Comparison of ENCODE assay signal across 25 mouse cellular contexts in the genomic region with DNA sequence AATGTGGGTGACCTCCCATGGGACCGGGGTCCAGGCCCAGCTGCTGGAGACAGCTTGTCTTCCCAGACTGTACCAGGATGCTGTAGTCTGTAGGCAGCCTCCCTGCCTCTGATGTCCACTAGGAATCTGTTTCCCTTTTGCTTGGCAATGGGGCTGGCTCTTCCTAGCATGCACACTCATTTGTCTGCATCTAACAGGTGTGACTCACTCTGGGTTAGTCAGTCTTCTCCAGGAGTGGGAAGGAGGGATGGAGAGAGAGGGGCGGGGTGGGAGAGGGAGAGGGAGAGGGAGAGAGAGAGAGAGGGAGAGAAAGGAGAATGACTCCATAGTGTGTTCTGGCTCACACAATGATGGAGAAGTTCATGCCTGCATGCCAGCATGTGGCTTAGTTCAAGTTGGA. TPM values are rescaled to one million over a fixed set of nuclear protein-coding genes. Genes with fewer than 3 reads are reported as not detected.
DNase-seq lines count a peak whose midpoint lies in the region; ATAC-seq lines count a peak whose summit lies in the region.
"Had no signal": no experiment of that assay in that cellular context is flagged by ENCODE, and none has a peak within 500 bp of the region (broad histone marks: within the 10 kb centered on the region; RNA-seq: fewer than 3 reads in every experiment).

No protein-coding gene starts in this region.

- H3K27ac ChIP-seq in forebrain, embryonic 11.5 days (ENCODE audit: low read depth, low read length): no peak overlapping the region
- H3K27ac ChIP-seq in midbrain, embryonic 15.5 days: no peak overlapping the region

- H3K4me1 ChIP-seq in forebrain, embryonic 11.5 days (replicated peaks; ENCODE audit: control insufficient read depth, insufficient read depth, low read length): 0 out of 2 replicates have a peak, but pooled peaks cover 3% of the 10 kb centered on the region
- H3K4me1 ChIP-seq in midbrain, embryonic 15.5 days: no peaks in the 10 kb centered on the region

- intact Hi-C loops in heart, postnatal 36 days (cut with DNase I): no loop called here

- no peak overlapping the region for H3K9ac ChIP-seq in forebrain, embryonic 11.5 days (ENCODE audit: low read length)
- no peak overlapping the region for H3K9ac ChIP-seq in midbrain, embryonic 15.5 days

- H3K4me2 ChIP-seq in forebrain, embryonic 11.5 days (ENCODE audit: low read depth, low read length, severe bottlenecking): no peak overlapping the region
- no peak overlapping the region for H3K4me2 ChIP-seq in midbrain, embryonic 15.5 days

- H3K36me3 ChIP-seq in forebrain, embryonic 11.5 days (ENCODE audit: control insufficient read depth, insufficient read depth, low read length): peaks cover 6% of the 10 kb centered on the region; the same call in 1 of the 2 replicates
- H3K36me3 ChIP-seq in midbrain, embryonic 15.5 days (replicated peaks): no peaks in the 10 kb centered on the region
- H3K36me3 ChIP-seq: G1E had no signal

- 100% methylated on average over 2 of the region's 2 CpGs for WGBS in forebrain, embryonic 11.5 days
- WGBS in midbrain, embryonic 15.5 days: 84% methylated on average over 2 of the region's 2 CpGs

- peak; percentile 63 for ATAC-seq in frontal cortex, adult (ENCODE audit: low TSS enrichment)
- ATAC-seq in forebrain, embryonic 11.5 days (replicated peaks; ENCODE audit: low FRiP score): no peak
- no peak for ATAC-seq in midbrain, embryonic 15.5 days (replicated peaks)
- ATAC-seq: activated CD4-positive, CD25-positive, alpha-beta regulatory T cell, adult 4 months; CD4-positive, CD25-positive, alpha-beta regulatory T cell, adult 4 months; Patski had no signal

- no peaks in the 10 kb centered on the region for H3K9me3 ChIP-seq in forebrain, embryonic 11.5 days (ENCODE audit: control insufficient read depth, low read length)
- no peaks in the 10 kb centered on the region for H3K9me3 ChIP-seq in midbrain, embryonic 15.5 days

- H3K27me3 ChIP-seq in forebrain, embryonic 11.5 days (ENCODE audit: control insufficient read depth, insufficient read depth, low read length): no peaks in the 10 kb centered on the region
- H3K27me3 ChIP-seq in midbrain, embryonic 15.5 days (replicated peaks): no peaks in the 10 kb centered on the region
- H3K27me3 ChIP-seq: Patski had no signal

- no peak for DNase-seq in frontal cortex, postnatal 10 days (ENCODE audit: low spot score in 2 of 2)
- peak; percentile 61 for DNase-seq in 3T3-L1 (ENCODE audit: low read depth, low spot score)
- DNase-seq in NIH3T3 (ENCODE audit: low read depth): peak; percentile 54
- peak; percentile 56 for DNase-seq in brain, adult 2 months (ENCODE audit: low read depth, low spot score)
- no peak for DNase-seq in forebrain, embryonic 11.5 days (ENCODE audit: low spot score)
- no peak for DNase-seq in heart, postnatal 36 days
- DNase-seq: adrenal gland, adult 2 months; adrenal gland, adult 8-10 months; adrenal gland, postnatal 10 days; adrenal gland, postnatal 14 days; adrenal gland, postnatal 25 days; adrenal gland, postnatal 36 days; B cell, adult 2 months; cerebellum, adult 11 months; cerebellum, adult 11-12 months; cerebellum, adult 18-20 months; cerebellum, adult 2 months; cerebellum, adult 8-10 months had no signal

- no peak overlapping the region for H3K4me3 ChIP-seq in forebrain, embryonic 11.5 days (ENCODE audit: low read depth, low read length)
- no peak overlapping the region for H3K4me3 ChIP-seq in midbrain, embryonic 15.5 days

RNA-seq across cellular contexts. Expression of a gene that starts 13.5 kb away (rescaled TPM):
- 16.8 and 19.1 TPM in 2 replicates for polyA plus RNA-seq in forebrain, embryonic 11.5 days (2014; fragmentation: Nextera tagmentation; extraction: Ambion mirVana)
- 1 to 10 TPM; 4.3 to 5.0 TPM for total RNA-seq in heart, postnatal 36 days (2021)
- polyA plus RNA-seq in midbrain, embryonic 15.5 days (2015; fragmentation: Nextera tagmentation; extraction: Ambion mirVana): 5.5 and 7.2 TPM in 2 replicates
- total RNA-seq: MEL had no signal
- polyA plus RNA-seq: activated CD4-positive, CD25-positive, alpha-beta regulatory T cell, adult 4 months; CD4-positive, CD25-positive, alpha-beta regulatory T cell, adult 4 months; G1E had no signal

RNA-seq across cellular contexts. Expression of a gene that starts 15.1 kb away (rescaled TPM):
- 24.2 and 26.7 TPM in 2 replicates for polyA plus RNA-seq in forebrain, embryonic 11.5 days (2014; fragmentation: Nextera tagmentation; extraction: Ambion mirVana)
- total RNA-seq in heart, postnatal 36 days (2021): 1 to 10 TPM; 6.1 to 6.3 TPM
- 3.7 and 4.4 TPM in 2 replicates for polyA plus RNA-seq in midbrain, embryonic 15.5 days (2015; fragmentation: Nextera tagmentation; extraction: Ambion mirVana)
- total RNA-seq: G1E, MEL had no signal
- polyA plus RNA-seq: activated CD4-positive, CD25-positive, alpha-beta regulatory T cell, adult 4 months; CD4-positive, CD25-positive, alpha-beta regulatory T cell, adult 4 months; G1E had no signal

Comparison
In these comparisons a context has a peak if more than half of its experiments do, and no peak if none do; other contexts are left out.
1. DNase-seq: peak in 3T3-L1 (single experiment), NIH3T3 (single experiment) and brain, adult 2 months (single experiment); none in frontal cortex, postnatal 10 days (0 of 2), forebrain, embryonic 11.5 days (single experiment) and heart, postnatal 36 days (0 of 2).